Mouse (Mus musculus) neural tube, embryonic 14.5 days (tissue): Measurements from ENCODE around the gene Uchl1. TPM values are rescaled to one million over a fixed set of nuclear protein-coding genes. Genes with fewer than 3 reads are reported as not detected.
A peak's percentile ranks its signal among the peaks of the same experiment; 100 is the strongest.

Source experiments
- ATAC-seq: fragments of 200-750 bp; cut with Nextera tagmentation; 2 replicates; pipeline ENCODE4 v1.8.0; 2017; ENCODE audit warnings: low read depth, mild to moderate bottlenecking, moderate TSS enrichment, moderate library complexity
- H3K27ac ChIP-seq: fragments of 300-500 bp; sonication (generic); 2 replicates; pipeline ENCODE4 v1.5.1; 2014; ENCODE audit warnings: low read depth, mild to moderate bottlenecking, control low read depth, low read length, moderate library complexity, mixed read lengths
- H3K27me3 ChIP-seq: fragments of 300-500 bp; sonication (generic); 2 replicates; pipeline ENCODE4 v1.6.1; 2014; ENCODE audit warnings: low read length; ENCODE audit not compliant: control insufficient read depth, insufficient read depth
- H3K36me3 ChIP-seq: fragments of 300-500 bp; sonication (generic); 2 replicates; pipeline ENCODE4 v1.6.1; 2014; ENCODE audit warnings: low read length, mixed read lengths; ENCODE audit not compliant: control insufficient read depth, insufficient read depth
- H3K4me1 ChIP-seq: fragments of 300-500 bp; sonication (generic); 2 replicates; pipeline ENCODE4 v1.6.1; 2014; ENCODE audit warnings: low read length; ENCODE audit not compliant: control insufficient read depth, insufficient read depth
- H3K4me2 ChIP-seq: fragments of 300-500 bp; sonication (generic); 2 replicates; pipeline ENCODE4 v1.6.1; 2014; ENCODE audit warnings: mild to moderate bottlenecking, low read depth, low read length, control low read depth
- H3K4me3 ChIP-seq: fragments of 300-500 bp; sonication (generic); 2 replicates; pipeline ENCODE4 v1.5.1; 2014; ENCODE audit warnings: low read depth, low read length, control low read depth, mixed read lengths
- H3K9ac ChIP-seq: fragments of 300-500 bp; sonication (generic); replicated peaks from 2 replicates; pipeline ENCODE4 v1.6.1; 2014; ENCODE audit warnings: low read depth, mild to moderate bottlenecking, control low read depth, low read length, mixed read lengths
- H3K9me3 ChIP-seq: fragments of 300-500 bp; sonication (generic); 2 replicates; pipeline ENCODE4 v1.6.1; 2016; ENCODE audit warnings: low read length; ENCODE audit not compliant: control insufficient read depth
- WGBS: fragments of 180-500 bp; shearing (Covaris S2); extraction: QIAGEN DNeasy Blood & Tissue Kit; methylation state at CpG from one replicate; pipeline ENCODE4 v1.1.7; 2014; 5-methylcytosine and 5-hydroxymethylcytosine counted together
- polyA plus RNA-seq: library from polyadenylated mRNA; unstranded; fragments of >200 nt; fragmentation: Nextera tagmentation; extraction: Ambion mirVana; gene quantifications from 2 replicates; pipeline ENCODE4 v1.2.1, GENCODE M21; 2014

The Uchl1 gene
- polyA plus RNA-seq, 1 experiment from 2014 or later, result 1,396 TPM

- Histone ChIP-seq H3K9me3 (no peaks in the 10 kb centered on the region), H3K36me3 (peaks cover 10% of the 10 kb centered on the region), H3K4me3 (peak overlapping the region; percentile 60), H3K27ac (peak overlapping the region; percentile 84), H3K4me2 (peak overlapping the region; percentile 84), H3K9ac (peak overlapping the region; percentile 63), H3K4me1 (peaks cover 29% of the 10 kb centered on the region; the same call in 1 of the 2 replicates), H3K27me3 (no peaks in the 10 kb centered on the region)
- ATAC-seq, result peak; percentile 87
- under 1% methylated on average over 43 of the region's 51 CpGs for WGBS
Observed at GRCm38 (mm10) chr5:66676457-66677117, 696 bp downstream of the Uchl1 start.

GRCm38 (mm10) chr5:66677411-66678345 lies 1.8 kb downstream of the Uchl1 start:
- peaks cover 21% of the 10 kb centered on the region for H3K36me3 ChIP-seq
- H3K9me3 ChIP-seq, result no peaks in the 10 kb centered on the region
- peak overlapping the region; percentile 60 for H3K4me3 ChIP-seq
- 44% methylated on average over 21 of the region's 21 CpGs for WGBS
- H3K27me3 ChIP-seq, result no peaks in the 10 kb centered on the region
- peaks cover 29% of the 10 kb centered on the region; the same call in 1 of the 2 replicates for H3K4me1 ChIP-seq
- H3K4me2 ChIP-seq, result peak overlapping the region; percentile 84
- ATAC-seq, result no peak
- H3K9ac ChIP-seq, result peak overlapping the region; percentile 63; the same call in 1 of the 2 replicates
- H3K27ac ChIP-seq, result no peak overlapping the region

GRCm38 (mm10) chr5:66679222-66679621 lies 3.3 kb downstream of the Uchl1 start:
- 49% methylated on average over 10 of the region's 10 CpGs for WGBS
- ATAC-seq, result no peak
- peak overlapping the region; percentile 84 for H3K4me2 ChIP-seq
- H3K4me3 ChIP-seq, result peak overlapping the region; percentile 12
- H3K9ac ChIP-seq, result no peak overlapping the region
- no peak overlapping the region for H3K27ac ChIP-seq
- H3K27me3 ChIP-seq, result no peaks in the 10 kb centered on the region
- peaks cover 29% of the 10 kb centered on the region; the same call in 1 of the 2 replicates for H3K4me1 ChIP-seq
- H3K9me3 ChIP-seq, result no peaks in the 10 kb centered on the region
- H3K36me3 ChIP-seq, result peaks cover 35% of the 10 kb centered on the region

GRCm38 (mm10) chr5:66685930-66686329 lies 10.0 kb downstream of the Uchl1 start:
- WGBS, result 93% methylated on average over 2 of the region's 2 CpGs
- no peak for ATAC-seq

GRCm38 (mm10) chr5:66686863-66687262 lies 11.0 kb downstream of the Uchl1 start:
- Histone ChIP-seq H3K4me3 (no peak overlapping the region), H3K36me3 (peaks cover 62% of the 10 kb centered on the region), H3K4me2 (no peak overlapping the region), H3K27me3 (no peaks in the 10 kb centered on the region), H3K9me3 (no peaks in the 10 kb centered on the region), H3K9ac (no peak overlapping the region), H3K27ac (no peak overlapping the region), H3K4me1 (no peaks in the 10 kb centered on the region)
- WGBS, result 89% methylated on average over 13 of the region's 13 CpGs
- ATAC-seq, result no peak

More at GRCm38 (mm10) chr5:66685930-66686329, 10.0 kb downstream of the Uchl1 start:
- no peaks in the 10 kb centered on the region for H3K27me3 ChIP-seq
- H3K4me2 ChIP-seq, result no peak overlapping the region
- H3K9ac ChIP-seq, result no peak overlapping the region
- no peak overlapping the region for H3K27ac ChIP-seq
- H3K4me3 ChIP-seq, result no peak overlapping the region
- no peaks in the 10 kb centered on the region for H3K9me3 ChIP-seq
- peaks cover 71% of the 10 kb centered on the region for H3K36me3 ChIP-seq
- H3K4me1 ChIP-seq, result no peaks in the 10 kb centered on the region

- Histone ChIP-seq H3K9me3 (no peaks in the 10 kb centered on the region), H3K27me3 (no peaks in the 10 kb centered on the region), H3K4me2 (no peak overlapping the region), H3K27ac (no peak overlapping the region), H3K4me1 (no peaks in the 10 kb centered on the region), H3K36me3 (peaks cover 53% of the 10 kb centered on the region), H3K4me3 (no peak overlapping the region), H3K9ac (no peak overlapping the region)
- 79% methylated on average over 9 of the region's 9 CpGs for WGBS
- ATAC-seq, result no peak
Observed at GRCm38 (mm10) chr5:66687737-66688136, 11.8 kb downstream of the Uchl1 start.

GRCm38 (mm10) chr5:66688286-66688685 lies 12.4 kb downstream of the Uchl1 start:
- peaks cover 48% of the 10 kb centered on the region for H3K36me3 ChIP-seq
- no peak overlapping the region for H3K27ac ChIP-seq
- ATAC-seq, result no peak
- WGBS, result 83% methylated on average over 5 of the region's 5 CpGs
- no peak overlapping the region for H3K4me2 ChIP-seq
- no peak overlapping the region for H3K9ac ChIP-seq
- no peaks in the 10 kb centered on the region for H3K9me3 ChIP-seq
- no peak overlapping the region for H3K4me3 ChIP-seq
- H3K4me1 ChIP-seq, result no peaks in the 10 kb centered on the region
- no peaks in the 10 kb centered on the region for H3K27me3 ChIP-seq

GRCm38 (mm10) chr5:66689796-66690195 lies 13.9 kb downstream of the Uchl1 start:
- 87% methylated on average over 9 of the region's 9 CpGs for WGBS

GRCm38 (mm10) chr5:66693231-66693630 lies 17.3 kb downstream of the Uchl1 start:
- no peaks in the 10 kb centered on the region for H3K4me1 ChIP-seq
- no peak for ATAC-seq
- peaks cover 7% of the 10 kb centered on the region for H3K36me3 ChIP-seq
- no peak overlapping the region for H3K4me2 ChIP-seq
- H3K9ac ChIP-seq, result no peak overlapping the region
- no peaks in the 10 kb centered on the region for H3K9me3 ChIP-seq
- WGBS, result 81% methylated on average over 4 of the region's 4 CpGs
- no peak overlapping the region for H3K27ac ChIP-seq
- no peak overlapping the region for H3K4me3 ChIP-seq
- H3K27me3 ChIP-seq, result no peaks in the 10 kb centered on the region

More at GRCm38 (mm10) chr5:66689796-66690195, 13.9 kb downstream of the Uchl1 start:
- no peak for ATAC-seq
- no peak overlapping the region for H3K4me3 ChIP-seq
- H3K27me3 ChIP-seq, result no peaks in the 10 kb centered on the region
- no peak overlapping the region for H3K4me2 ChIP-seq
- no peak overlapping the region for H3K27ac ChIP-seq
- H3K36me3 ChIP-seq, result peaks cover 35% of the 10 kb centered on the region
- no peaks in the 10 kb centered on the region for H3K4me1 ChIP-seq
- no peak overlapping the region for H3K9ac ChIP-seq
- no peaks in the 10 kb centered on the region for H3K9me3 ChIP-seq
